Mouse (Mus musculus) large intestine, adult 2 months (tissue): ENCODE data around the gene Ppp1r35. TPM values are rescaled to one million over a fixed set of nuclear protein-coding genes. Genes with fewer than 3 reads are reported as not detected.

Source experiments
- DNase-seq: peaks from one replicate; pipeline ENCODE4 v3.0.0-alpha.2; 2012; ENCODE audit warnings: low read depth, low spot score
- WGBS: fragments of 180-500 bp; shearing (Covaris S2); methylation state at CpG from one replicate; pipeline ENCODE4 v1.1.7; 2018; 5-methylcytosine and 5-hydroxymethylcytosine counted together
- polyA plus RNA-seq: library from polyadenylated mRNA; depleted of rRNA; stranded (reverse); fragments of >200 nt; gene quantifications from 2 replicates; pipeline ENCODE4 v1.2.3, GENCODE M21; 2012

Gene Ppp1r35
- polyA plus RNA-seq, 1 experiment = 31.2 TPM

GRCm38 (mm10) chr5:137779053-137779933 is 644 bp downstream of the Ppp1r35 start:
- no peak for DNase-seq
- WGBS = under 1% methylated on average over 81 of the region's 83 CpGs

- WGBS = 80% methylated on average over 7 of the region's 7 CpGs
- DNase-seq = no peak
Observed at GRCm38 (mm10) chr5:137781661-137782060, 3.0 kb downstream of the Ppp1r35 start.

GRCm38 (mm10) chr5:137782776-137783522 is 4.3 kb downstream of the Ppp1r35 start:
- no peak for DNase-seq
- whole genome bisulfite sequencing = 80% methylated on average over 13 of the region's 13 CpGs

DNA sequence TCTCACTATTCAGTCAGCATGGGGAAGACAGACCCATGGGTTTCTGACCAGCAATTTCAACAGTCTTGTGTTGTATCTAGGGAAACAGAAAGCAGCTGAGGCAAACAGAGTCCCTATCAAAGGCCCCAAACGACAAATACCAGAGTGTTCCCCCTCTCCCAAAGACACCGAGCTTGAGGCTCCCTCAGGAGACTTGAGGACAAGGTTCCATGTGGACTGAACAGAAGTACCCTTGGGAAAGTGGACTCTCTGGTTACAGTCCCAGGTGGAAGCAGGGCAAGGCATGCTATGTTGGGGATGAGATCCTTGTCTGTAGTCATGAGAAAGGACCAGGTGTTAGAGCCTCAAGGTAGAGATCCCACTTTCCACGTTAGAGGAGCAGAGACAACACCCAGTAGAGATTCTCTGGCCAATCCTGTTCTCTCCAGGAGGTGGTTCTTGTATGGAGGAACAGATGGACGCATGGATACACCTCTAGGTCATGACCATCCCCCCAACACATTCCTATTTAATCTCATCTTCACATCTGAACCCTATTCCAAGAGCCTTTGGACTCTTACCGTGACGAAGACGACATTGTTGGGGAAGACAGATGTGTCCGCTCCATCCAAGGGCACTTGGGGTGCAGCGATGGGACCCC is 5.4 kb downstream of the Ppp1r35 start:
- WGBS = 45% methylated on average over 9 of the region's 9 CpGs
- no peak for DNase-seq

DNA sequence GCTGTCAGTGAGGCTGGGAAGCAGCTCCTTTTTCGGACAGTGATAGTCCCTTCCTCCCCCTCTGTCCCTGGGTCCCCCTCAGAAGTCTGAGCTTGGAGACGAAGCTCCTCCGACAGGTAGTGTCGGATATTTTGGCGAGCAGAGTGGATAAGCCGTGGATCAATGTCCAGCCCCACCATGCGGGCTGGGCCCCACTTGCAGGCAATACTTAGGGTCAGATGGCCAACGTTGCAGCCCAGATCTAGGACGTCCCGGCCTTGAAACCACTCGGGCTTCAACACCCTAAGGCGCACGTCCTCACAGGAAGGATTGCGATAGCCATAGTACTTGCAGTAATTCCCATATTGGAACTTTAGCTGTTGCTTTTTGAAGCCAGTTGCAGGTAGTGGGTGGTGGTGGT is 5.9 kb downstream of the Ppp1r35 start:
- DNase-seq = no peak

GRCm38 (mm10) chr5:137785164-137786031 is 6.7 kb downstream of the Ppp1r35 start:
- WGBS = 3% methylated on average over 62 of the region's 62 CpGs
- no peak for DNase-seq

More for the DNA sequence above, 5.9 kb downstream of the Ppp1r35 start:
- 48% methylated on average over 14 of the region's 14 CpGs for WGBS

GRCm38 (mm10) chr5:137786109-137786942 is 7.7 kb downstream of the Ppp1r35 start:
- under 1% methylated on average over 79 of the region's 79 CpGs for WGBS
- peak; percentile 99 for DNase-seq

- under 1% methylated on average over 48 of the region's 48 CpGs for WGBS
- peak; percentile 69 for DNase-seq
Observed at GRCm38 (mm10) chr5:137787151-137787928, 8.7 kb downstream of the Ppp1r35 start, which contains the start of the genes Mepce and Zcwpw1. TSS of gene Mepce (minus strand) at chr5:137787655. TSS of gene Zcwpw1 (plus strand) at chr5:137787798.

GRCm38 (mm10) chr5:137788171-137788570 is 9.5 kb downstream of the Ppp1r35 start:
- no peak for DNase-seq
- 72% methylated on average over 24 of the region's 24 CpGs for WGBS

- no peak for DNase-seq
- WGBS = 92% methylated on average over 2 of the region's 2 CpGs
Observed at GRCm38 (mm10) chr5:137788946-137789531, 10.4 kb downstream of the Ppp1r35 start.

GRCm38 (mm10) chr5:137791553-137791952 is 12.9 kb downstream of the Ppp1r35 start:
- DNase-seq = no peak

DNA sequence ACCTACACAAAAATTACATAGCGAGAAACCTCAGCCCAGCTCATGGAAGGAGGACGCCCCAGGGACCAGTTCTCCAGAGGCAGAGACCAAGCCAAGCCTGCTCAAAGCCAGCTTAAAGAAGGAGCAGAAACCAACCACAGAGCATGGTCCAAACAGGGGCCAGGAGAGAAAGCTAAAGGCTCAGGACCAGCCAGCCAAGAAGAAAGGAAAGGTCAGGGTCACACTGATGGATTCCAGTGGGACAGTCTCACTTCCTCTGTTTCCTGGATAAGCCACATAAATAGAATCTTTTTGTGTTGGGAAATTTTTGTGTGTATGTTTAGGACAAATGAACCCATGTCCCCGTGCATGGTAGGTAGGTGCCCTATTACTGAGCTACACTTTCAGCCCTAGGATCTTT is 18.0 kb downstream of the Ppp1r35 start:
- WGBS = 81% methylated on average over 3 of the region's 3 CpGs
- no peak for DNase-seq

DNA sequence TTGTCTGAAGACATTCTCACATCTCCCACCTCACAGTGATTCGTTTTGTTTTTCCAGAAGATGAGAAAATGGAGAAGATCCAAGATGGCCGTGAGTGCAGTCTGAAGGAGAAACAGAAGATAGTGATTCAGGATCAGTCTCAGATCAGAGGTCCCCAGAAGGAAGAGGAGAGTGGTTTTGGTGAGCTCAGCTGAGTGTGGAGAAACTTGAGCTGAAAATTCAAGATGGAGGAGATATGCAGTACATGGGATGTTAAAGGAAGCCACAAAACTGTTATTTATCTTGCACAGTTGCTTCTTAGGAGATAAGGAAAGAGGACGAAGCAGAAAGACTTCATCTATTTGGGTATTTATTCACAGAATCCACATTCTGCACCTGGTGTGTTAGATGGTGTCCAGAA is 22.3 kb downstream of the Ppp1r35 start:
- WGBS = 79% methylated on average over 3 of the region's 3 CpGs
- no peak for DNase-seq

GRCm38 (mm10) chr5:137806158-137806557 is 27.5 kb downstream of the Ppp1r35 start:
- DNase-seq = no peak
- 79% methylated on average over 1 of the region's 1 CpGs for WGBS

- DNase-seq = no peak
- 85% methylated on average over 5 of the region's 5 CpGs for WGBS
Observed at GRCm38 (mm10) chr5:137808316-137808715, 29.7 kb downstream of the Ppp1r35 start.

DNA sequence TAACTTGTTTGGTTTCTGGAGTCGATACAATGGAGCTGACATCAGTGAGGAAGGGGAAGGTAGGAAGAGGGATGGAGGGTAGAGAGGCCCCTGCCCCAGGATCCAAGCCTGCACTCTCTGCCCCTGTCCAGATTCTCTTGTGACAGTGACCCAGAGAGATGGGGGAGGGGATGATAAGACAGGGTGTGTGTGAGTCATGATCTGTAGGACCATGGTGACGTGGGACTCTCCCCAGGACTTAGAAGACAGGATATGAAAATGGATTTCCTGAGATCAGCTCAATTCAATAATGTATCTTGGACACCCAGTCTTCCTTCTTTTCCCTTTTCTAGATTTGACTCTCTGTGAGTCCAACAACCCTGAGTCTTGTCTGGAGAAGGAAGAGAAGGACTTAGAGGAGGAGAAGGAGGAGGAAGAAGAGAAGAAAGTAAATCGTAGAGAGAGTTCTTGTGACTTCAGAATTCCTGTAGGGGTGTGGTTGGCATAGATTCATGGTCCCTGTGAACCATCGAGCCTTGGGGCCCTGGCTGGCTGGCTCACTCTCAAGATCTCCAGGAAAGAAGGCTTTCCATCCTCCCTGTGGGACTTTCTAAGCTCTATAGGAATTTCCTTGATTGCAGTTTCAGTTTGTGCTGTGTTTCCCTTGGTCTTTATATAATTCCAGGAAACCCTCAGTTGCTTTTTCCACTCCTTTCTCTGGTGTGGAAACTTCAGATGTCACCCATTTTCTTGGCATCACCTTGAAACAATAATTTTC is 39.0 kb downstream of the Ppp1r35 start:
- WGBS = 36% methylated on average over 4 of the region's 4 CpGs
- no peak for DNase-seq

GRCm38 (mm10) chr5:137822126-137822525 is 43.5 kb downstream of the Ppp1r35 start:
- 60% methylated on average over 4 of the region's 4 CpGs for WGBS
- DNase-seq = no peak
